Mouse (Mus musculus) gonadal fat pad, adult 2 months (tissue): Measurements from ENCODE around the gene Olfr974. TPM values are rescaled to one million over a fixed set of nuclear protein-coding genes. Genes with fewer than 3 reads are reported as not detected.
"Not testable (repeated sequence)": the region's sequence is repeated elsewhere in the genome, so short reads cannot be mapped to it uniquely, and the experiment has no call there.

Experiments used
- DNase-seq: peaks from one replicate; pipeline ENCODE4 v3.0.0-alpha.2; 2012; ENCODE audit warnings: low read depth
- polyA plus RNA-seq: library from polyadenylated mRNA; depleted of rRNA; stranded (reverse); fragments of >200 nt; gene quantifications from 2 replicates; pipeline ENCODE4 v1.2.3, GENCODE M21; 2012; rRNA removed

Gene Olfr974
- polyA plus RNA-seq, result not detected in 2 replicates

- DNase-seq, result no peak
These were observed at the start of gene Olfr974 for GRCm38 (mm10) chr9:39937201-39937600. Gene Olfr974 (plus strand): TSS chr9:39937501.

- DNase-seq, result no peak
These were observed 32.2 kb upstream of the Olfr974 start for GRCm38 (mm10) chr9:39905106-39905505.

GRCm38 (mm10) chr9:39907036-39907435 lies 30.3 kb upstream of the Olfr974 start, which contains the start of gene Olfr229:
Gene Olfr229 (plus strand): TSS chr9:39907336.
- no peak for DNase-seq

GRCm38 (mm10) chr9:39909939-39910338 lies 27.4 kb upstream of the Olfr974 start:
- DNase-seq, result no peak

GRCm38 (mm10) chr9:39927975-39928836 lies 9.1 kb upstream of the Olfr974 start:
- DNase-seq, result not testable (repeated sequence)

GRCm38 (mm10) chr9:39928837-39929236 lies 8.5 kb upstream of the Olfr974 start:
- not testable (repeated sequence) for DNase-seq

- DNase-seq, result no peak
These were observed 14.6 kb downstream of the Olfr974 start, which contains the start of gene Olfr975 for GRCm38 (mm10) chr9:39951946-39952345. Gene Olfr975 (minus strand): TSS chr9:39952046.

- DNase-seq, result not testable (repeated sequence)
These were observed 23.7 kb downstream of the Olfr974 start, which contains the start of gene Olfr976 for GRCm38 (mm10) chr9:39961033-39961432. Gene Olfr976 (minus strand): TSS chr9:39961133.

- DNase-seq, result not testable (repeated sequence)
These were observed 39.4 kb downstream of the Olfr974 start for GRCm38 (mm10) chr9:39976581-39977145.

- no peak for DNase-seq
These were observed 54.5 kb downstream of the Olfr974 start, which contains the start of gene Olfr978 for GRCm38 (mm10) chr9:39991813-39992212. Gene Olfr978 (plus strand): TSS chr9:39992113.

Other genes starting within 250 kb of the Olfr974 start
- not detected in 2 replicates for gene Olfr149, start 230.4 kb upstream of the Olfr974 start, polyA plus RNA-seq
- gene Olfr965, start 226.1 kb upstream of the Olfr974 start, polyA plus RNA-seq, result not detected in 2 replicates
- gene Olfr150, start 206.5 kb upstream of the Olfr974 start, polyA plus RNA-seq, result not detected in 2 replicates
- not detected in 2 replicates for gene Olfr967, start 191.3 kb upstream of the Olfr974 start, polyA plus RNA-seq
- gene Olfr968, start 154.2 kb upstream of the Olfr974 start, polyA plus RNA-seq, result not detected in 2 replicates
- gene Olfr969, start 146.6 kb upstream of the Olfr974 start, polyA plus RNA-seq, result not detected in 2 replicates
- gene Olfr970, start 128.6 kb upstream of the Olfr974 start, polyA plus RNA-seq, result not detected in 2 replicates
- not detected in 2 replicates for gene Olfr971, start 100.6 kb upstream of the Olfr974 start, polyA plus RNA-seq
- gene Olfr972, start 71.1 kb upstream of the Olfr974 start, polyA plus RNA-seq, result not detected in 2 replicates
- not detected in 2 replicates for gene Olfr229, start 30.2 kb upstream of the Olfr974 start, polyA plus RNA-seq
- not detected in 2 replicates for gene Olfr975, start 14.5 kb downstream of the Olfr974 start, polyA plus RNA-seq
- not detected in 2 replicates for gene Olfr976, start 23.6 kb downstream of the Olfr974 start, polyA plus RNA-seq
- gene Olfr978, start 54.6 kb downstream of the Olfr974 start, polyA plus RNA-seq, result not detected in 2 replicates
- gene Olfr979, start 66.0 kb downstream of the Olfr974 start, polyA plus RNA-seq, result not detected in 2 replicates
- gene Olfr980, start 72.1 kb downstream of the Olfr974 start, polyA plus RNA-seq, result not detected in 2 replicates
- gene Olfr981, start 84.0 kb downstream of the Olfr974 start, polyA plus RNA-seq, result not detected in 2 replicates
- not detected in 2 replicates for gene Olfr982, start 136.3 kb downstream of the Olfr974 start, polyA plus RNA-seq
- not detected in 2 replicates for gene Olfr983, start 156.1 kb downstream of the Olfr974 start, polyA plus RNA-seq
- not detected in 2 replicates for gene Olfr984, start 176.7 kb downstream of the Olfr974 start, polyA plus RNA-seq
- not detected in 2 replicates for gene Olfr985, start 192.7 kb downstream of the Olfr974 start, polyA plus RNA-seq
- gene Tmem225, start 210.6 kb downstream of the Olfr974 start, polyA plus RNA-seq, result 0.16 TPM in 1 of 2 replicates, not detected in the other
- not detected in 2 replicates for gene Olfr986, start 243.4 kb downstream of the Olfr974 start, polyA plus RNA-seq